Mouse (Mus musculus): ENCODE results near the gene Retnlb.
"Not testable (repeated sequence)": the region's sequence is repeated elsewhere in the genome, so short reads cannot be mapped to it uniquely, and the experiment has no call there.

Retnlb gene

DNA sequence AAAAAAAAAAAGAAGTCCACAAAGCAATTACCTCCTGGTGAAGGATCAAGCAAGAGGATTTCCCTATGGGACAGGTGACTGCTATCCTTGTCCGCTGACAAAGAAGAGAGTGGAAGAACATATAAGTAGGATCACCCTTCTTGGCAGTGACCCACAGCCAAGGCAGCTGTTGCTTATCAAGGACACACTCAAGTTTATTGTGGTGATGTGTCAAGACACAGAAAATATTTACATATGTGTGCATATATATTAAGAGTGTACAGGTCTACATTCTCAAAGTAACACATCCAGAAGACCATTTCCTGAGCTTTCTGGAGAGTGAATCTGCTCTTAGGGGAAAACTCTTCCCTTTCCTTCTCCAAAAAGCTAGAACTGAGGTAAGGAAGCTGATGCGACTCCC is at the start of gene Retnlb:
Gene Retnlb (plus strand): TSS at position 162 of the 400 bp plus-strand sequence.
- no peak for DNase-seq

GRCm38 (mm10) chr16:48769183-48769582 is 47.5 kb upstream of the Retnlb start:
- DNase-seq: no peak

DNA sequence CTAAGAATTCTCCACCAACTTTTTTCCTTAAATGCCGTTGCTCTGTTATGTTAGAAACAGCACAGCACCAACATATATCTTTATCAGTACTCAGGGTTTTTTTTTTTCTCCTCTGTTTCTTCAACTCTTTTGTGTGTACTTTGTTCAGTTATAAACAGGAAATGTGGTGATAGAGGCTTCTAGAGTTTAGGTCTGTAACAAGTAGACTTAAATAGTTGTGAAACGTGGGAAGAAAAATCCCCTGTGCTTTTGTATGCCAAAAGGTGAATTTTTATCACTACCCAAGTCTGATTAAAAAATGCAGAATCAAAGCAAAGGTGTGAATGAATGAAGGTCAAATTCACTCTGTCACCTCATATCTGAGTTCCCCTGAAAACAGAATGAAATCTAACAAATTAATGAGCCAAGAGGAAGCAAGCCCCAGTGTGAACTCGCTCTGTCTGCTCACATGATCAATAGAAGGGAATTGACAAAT is 44.6 kb upstream of the Retnlb start, which contains the start of gene Trat1:
Gene Trat1 (minus strand): TSS at position 51 of the 475 bp plus-strand sequence.
- no peak for DNase-seq

DNA sequence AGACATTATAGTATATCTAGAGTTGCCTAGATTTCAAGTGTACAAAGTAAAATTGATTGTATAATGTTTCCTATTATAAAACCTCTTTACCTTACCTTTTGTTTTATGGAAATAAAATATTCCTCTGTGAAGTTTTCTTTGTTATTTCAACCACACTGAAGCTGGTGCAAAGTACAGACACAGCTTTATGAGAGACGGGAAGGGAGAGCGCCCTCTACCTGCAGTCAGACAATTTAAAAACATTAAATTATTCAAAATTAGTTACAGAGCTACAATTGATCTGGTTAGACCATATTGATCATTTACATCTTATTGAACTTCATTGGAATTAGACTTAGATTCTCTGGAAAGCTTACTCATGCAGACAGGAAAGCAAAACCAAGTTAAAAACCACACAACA is 39.4 kb upstream of the Retnlb start:
- no peak for DNase-seq

DNA sequence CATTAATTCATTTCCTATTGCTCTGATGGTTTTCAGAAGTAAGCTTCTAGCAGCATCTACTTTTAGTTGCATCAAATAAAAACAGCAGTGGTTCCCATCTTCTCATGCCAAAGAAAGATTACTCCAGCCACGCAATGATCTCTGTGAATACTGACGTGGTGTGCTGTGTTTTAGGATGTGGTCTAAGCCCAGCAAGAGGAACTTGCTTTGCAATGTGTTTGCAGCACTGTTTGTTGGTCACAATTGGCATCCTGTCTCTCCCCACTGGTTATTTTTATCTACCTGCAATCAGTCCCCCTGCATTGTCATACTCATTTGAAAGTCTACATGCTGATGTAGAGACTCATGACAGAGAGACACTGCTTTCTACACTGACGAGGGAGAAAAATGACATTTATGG is 30.4 kb upstream of the Retnlb start:
- DNase-seq: no peak

GRCm38 (mm10) chr16:48788704-48789185 is 27.9 kb upstream of the Retnlb start:
- no peak for DNase-seq

DNA sequence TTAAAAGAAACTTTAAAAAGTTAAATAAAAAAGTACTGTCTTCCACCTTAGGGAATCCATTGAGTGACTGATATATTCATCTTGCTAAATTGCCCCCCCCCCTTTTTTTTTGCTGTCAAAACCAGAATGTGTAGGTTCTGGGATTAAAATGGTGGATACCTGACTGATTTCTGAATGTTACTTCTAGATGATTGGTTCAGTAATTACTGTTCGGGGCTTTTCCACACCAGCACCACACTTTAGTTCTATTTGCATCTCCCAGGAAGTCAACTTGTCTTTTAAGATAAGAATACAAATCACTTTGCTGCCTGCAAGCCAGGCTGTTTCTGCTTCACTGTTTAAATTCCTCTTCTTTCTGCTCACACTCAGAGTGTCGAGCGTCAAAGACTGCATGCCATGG is 18.4 kb upstream of the Retnlb start:
- no peak for DNase-seq

- no peak for DNase-seq
These were observed 17.2 kb upstream of the Retnlb start for GRCm38 (mm10) chr16:48799470-48799869.

DNA sequence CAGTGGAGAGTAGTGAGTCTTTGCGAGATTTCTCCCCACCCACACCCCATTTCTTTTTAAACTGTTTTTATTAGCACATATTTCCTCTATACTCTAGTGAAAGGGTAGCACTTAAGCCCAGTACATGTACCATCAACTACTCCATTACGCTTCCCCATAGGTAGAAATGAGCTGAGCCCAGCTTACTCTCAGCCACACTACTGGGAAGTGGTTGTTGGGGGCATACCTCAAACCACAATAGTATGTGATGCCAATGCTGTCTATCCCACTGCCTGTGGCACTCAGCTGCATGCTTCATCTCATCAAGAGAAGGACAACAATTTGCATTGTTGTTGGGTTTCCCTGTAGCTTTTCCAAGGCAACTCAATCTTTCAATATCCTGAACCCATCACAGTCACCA is 15.8 kb upstream of the Retnlb start:
- no peak for DNase-seq

DNA sequence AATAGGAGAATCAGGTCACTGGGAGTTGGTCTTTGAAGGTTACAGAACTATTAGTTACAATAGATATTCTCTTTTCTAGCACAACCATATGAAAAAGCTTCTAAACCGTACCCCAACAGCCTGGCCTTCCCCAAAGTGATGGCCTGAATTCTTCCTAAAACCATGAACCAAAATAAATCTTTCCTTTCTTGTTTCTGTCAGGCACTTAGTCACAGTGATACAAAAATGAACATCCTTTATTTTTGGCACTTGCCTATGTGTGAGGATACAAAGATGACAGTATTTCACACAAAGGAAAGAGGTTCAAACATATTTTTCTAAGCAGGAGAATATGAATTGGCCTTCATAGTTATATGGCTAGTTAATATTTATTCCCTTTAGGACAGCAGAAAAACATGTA is 11.2 kb upstream of the Retnlb start:
- DNase-seq: no peak

DNA sequence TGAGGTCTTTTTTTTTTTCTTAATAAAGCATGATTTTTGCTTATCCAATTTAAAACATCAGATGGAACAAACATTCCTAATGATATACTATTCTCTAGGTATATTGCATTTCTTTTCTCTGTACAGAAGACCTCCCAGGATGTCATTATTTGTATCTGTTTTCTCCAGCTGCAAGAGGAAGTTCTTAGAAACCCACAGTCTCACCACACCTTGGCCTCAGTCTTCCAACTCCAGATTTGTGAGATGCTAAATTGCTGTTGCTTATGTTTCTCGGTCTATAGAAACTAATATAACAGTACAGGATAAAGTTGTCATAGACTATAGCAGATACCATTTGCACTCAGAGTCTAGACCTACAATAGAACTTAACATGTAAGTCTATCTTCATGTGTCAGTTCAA is 10.1 kb upstream of the Retnlb start:
- no peak for DNase-seq

DNA sequence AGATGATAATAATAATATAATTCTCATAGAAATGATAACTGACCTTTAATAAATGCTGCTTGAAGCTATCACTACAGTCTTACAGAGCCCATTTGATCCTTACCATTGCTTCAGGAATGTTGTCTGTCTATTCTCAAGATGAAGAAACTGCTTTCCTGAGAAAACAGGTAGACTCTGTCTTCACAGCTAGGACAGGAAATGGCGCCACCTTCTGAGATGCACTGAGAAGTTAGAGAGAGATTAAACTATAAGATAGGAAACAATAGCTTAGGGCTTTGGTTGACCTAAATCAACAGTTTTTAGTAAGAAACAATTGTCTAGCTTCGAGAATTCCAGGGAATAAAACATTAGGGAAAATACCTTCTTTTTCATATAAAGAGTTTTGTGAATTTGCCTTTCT is 7.3 kb upstream of the Retnlb start:
- no peak for DNase-seq

- no peak for DNase-seq
These were observed 4.7 kb upstream of the Retnlb start for GRCm38 (mm10) chr16:48811881-48812436.

DNA sequence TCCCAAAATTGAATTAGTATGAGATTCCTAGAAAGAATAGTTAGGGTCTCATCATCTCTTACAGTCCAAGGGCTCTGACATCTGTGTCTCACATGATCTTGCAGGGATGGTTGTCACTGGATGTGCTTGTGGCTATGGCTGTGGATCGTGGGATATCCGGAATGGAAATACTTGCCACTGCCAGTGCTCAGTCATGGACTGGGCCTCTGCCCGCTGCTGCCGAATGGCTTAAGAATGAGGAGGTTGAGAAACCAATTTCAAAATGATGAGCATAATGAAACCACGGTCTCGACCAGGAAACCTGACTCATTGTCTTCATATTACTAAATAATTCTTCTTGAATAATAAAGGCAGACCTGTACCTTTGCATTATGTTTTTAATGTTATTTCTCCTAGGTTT is 1.9 kb downstream of the Retnlb start:
- no peak for DNase-seq

DNA sequence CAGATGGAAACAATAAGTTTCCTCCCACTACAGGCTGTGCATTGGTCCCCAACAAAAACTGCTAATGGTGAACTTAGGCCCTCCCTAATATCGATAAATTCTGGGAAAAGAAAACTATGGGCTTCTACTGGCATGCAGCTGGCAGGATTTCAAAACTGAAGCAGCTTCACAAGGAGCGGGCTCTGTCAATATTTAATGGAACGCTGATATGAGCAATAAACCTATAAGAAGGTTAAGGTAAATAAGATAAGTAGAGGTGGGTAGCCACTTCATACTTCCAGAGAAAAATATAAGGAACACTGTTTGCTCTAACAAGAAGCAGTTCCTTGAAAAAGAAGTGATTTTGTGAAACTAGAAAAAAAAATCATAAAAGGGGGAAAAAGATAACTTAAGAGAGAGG is 9.8 kb downstream of the Retnlb start:
- no peak for DNase-seq

- no peak for DNase-seq
These were observed 11.0 kb downstream of the Retnlb start for GRCm38 (mm10) chr16:48827625-48828024.

DNA sequence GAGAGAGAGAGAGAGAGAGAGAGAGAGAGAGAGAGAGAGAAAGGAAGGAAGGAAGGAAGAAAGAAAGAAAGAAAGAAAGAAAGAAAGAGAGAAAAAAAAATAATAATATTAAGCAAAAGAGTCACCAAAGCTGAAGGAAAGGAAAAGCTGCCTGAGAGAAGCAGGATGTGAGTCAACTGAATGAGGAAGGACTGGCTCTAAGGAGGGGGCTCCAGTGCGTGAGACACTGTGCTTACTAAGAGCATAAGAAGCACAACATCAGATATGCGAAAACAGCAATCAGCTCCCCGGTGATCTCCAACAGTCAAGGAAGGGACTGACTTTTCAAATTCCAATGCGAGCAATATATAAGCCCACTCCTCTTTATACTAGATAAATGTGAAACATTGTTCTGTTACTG is 12.4 kb downstream of the Retnlb start:
- no peak for DNase-seq

DNA sequence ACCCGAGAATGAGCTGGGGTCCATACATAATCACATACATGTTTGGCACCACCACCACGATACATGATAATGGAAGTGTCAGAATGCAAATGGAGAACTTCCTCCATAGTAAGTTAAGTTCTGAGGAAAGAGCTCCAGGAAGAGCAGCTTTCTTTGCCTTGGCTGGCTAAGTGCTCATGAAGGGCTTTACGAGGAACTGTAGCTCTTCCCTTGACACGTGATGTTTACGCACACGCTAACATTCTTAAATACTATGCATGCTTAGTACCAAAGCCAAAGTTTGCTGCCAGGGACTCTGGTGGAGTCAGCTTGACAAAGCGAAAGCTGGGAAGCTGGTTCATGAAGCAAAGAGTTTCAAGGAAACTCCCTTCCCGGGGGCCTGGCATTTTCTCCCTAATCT is 15.4 kb downstream of the Retnlb start:
- no peak for DNase-seq

GRCm38 (mm10) chr16:48833626-48834025 is 17.0 kb downstream of the Retnlb start:
- not testable (repeated sequence) for DNase-seq

- no peak for DNase-seq
These were observed 25.6 kb downstream of the Retnlb start, which contains the start of gene Retnla for GRCm38 (mm10) chr16:48842266-48842665. Gene Retnla, plus strand, starts transcription at chr16:48842551.

DNA sequence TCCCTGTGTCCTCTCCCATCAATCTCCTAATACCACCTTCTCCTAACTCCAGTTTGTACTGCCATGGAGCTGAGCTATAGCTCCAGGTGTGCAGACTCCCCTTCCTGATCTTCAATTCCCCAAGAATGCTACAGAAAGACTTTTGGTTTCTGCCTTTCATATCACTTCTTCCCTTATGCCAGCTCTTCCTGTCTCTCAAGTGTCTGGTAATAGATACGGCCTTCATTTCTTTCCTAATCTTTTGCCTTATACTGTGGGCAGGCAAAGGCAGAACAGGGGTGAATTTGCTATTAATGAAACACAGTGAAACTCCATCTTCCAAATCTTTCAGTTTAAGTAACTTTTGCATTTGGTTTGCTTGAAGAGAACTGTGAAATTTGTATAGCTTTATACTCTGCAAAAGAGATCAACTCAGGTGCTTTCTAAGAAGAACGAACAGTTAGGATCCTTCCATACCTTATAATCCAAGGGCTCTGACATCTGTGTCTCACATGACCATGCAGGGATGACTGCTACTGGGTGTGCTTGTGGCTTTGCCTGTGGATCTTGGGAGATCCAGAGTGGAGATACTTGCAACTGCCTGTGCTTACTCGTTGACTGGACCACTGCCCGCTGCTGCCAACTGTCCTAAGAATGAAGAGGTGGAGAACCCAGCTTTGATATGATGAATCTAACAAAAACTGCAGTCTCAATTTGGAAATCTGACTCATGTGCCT is 27.2 kb downstream of the Retnlb start:
- no peak for DNase-seq

- not testable (repeated sequence) for DNase-seq
These were observed 48.3 kb downstream of the Retnlb start for GRCm38 (mm10) chr16:48865004-48865403.

- no peak for DNase-seq
These were observed 51.0 kb downstream of the Retnlb start for GRCm38 (mm10) chr16:48867690-48868089.
